Mouse (Mus musculus) retina, postnatal 7 days (tissue): Measurements from ENCODE around the gene Smg1.

Experiments used
- DNase-seq: peaks from one replicate; pipeline ENCODE4 v3.0.0-alpha.2; 2012; ENCODE audit warnings: low read depth, low spot score

Gene Smg1

DNA sequence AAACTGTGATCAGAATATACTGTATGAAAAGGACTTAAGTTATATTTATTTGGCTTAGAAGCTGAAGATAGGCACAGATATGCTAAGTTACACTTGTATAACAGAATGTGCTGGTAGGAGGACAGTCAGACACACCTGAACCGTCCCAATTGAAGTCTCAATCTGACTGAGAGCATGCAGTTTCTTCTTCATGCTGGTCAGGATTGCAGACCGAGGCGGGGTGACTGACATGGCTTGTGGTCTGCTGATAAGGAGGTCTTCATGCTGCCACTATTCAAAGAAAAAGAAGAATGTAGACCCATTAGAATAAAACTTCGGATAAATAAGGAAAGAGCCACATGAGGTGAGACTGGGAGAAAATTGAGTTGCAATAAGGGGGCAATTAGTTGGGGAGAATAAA is 100.3 kb downstream of the Smg1 start:
- DNase-seq = no peak

DNA sequence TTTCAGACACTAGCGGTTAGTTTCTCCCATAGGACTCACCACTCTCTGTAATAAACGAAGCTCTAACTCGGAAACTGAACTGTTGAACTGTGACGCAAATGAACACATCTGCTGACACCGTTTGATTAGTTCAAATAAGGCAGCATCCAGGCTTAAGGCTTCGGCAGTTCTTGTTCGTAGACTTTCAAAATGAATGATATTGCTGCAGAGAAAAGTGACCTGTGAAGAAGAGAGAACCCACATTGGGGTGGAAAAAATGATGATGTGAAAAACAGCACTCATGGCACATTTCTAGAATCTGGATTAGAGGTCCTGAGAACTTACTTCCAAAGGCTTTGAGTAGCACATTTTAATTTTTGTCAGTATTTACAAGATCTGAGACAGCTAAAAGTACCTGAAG is 102.2 kb downstream of the Smg1 start:
- no peak for DNase-seq

DNA sequence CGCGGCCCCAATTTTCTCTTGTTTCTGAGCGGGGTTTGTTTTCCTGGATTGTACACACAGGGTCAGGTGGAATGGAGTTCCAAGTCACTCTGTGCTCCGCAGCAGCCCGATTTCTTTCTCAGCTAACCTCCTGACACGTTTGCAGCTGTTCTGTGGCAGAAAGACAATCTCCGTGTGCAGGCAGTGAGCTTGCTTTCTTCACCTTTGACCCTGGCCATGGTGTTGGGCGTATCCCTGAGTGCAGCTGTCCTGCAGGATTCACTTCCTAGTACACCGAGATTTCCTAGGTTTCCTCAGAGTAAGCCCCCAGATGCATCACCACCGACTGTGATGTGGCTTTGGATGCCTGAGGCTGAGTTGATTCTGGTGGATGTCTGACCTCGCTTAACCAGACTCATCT is 108.3 kb downstream of the Smg1 start:
- no peak for DNase-seq

DNA sequence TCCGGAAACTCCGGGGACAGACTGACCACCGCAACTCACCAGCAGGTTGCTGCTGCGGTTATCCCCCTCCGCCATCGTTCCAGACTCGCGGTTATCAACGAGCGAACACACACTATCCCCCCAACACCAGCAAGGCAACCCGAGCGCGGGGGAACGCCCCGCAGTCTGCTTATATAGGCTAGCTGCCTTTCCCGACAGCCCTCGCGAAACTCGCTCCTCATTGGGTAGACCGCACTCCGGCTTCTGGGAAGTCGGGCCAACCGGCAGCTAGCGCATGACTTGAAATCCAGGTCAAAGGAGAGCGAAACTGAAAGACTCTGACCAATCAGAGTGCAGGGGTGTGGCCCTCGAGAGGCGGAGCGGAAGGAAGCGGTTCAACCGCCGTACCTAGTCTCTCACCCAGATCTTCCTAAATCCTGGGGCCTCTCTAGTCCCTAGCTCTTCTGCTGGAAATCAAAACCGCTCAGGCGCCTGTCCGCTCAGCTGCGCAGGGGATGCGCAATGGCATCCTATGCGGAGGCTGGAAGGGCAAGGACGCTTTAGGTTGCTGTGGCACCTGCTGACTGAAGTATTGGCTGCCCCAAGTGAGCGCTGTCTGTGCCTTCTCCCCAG is 113.9 kb downstream of the Smg1 start, which contains the start of gene Arl6ip1:
TSS of gene Arl6ip1 (minus strand) at position 233 of the 612 bp plus-strand sequence.
- DNase-seq = peak; percentile 95

DNA sequence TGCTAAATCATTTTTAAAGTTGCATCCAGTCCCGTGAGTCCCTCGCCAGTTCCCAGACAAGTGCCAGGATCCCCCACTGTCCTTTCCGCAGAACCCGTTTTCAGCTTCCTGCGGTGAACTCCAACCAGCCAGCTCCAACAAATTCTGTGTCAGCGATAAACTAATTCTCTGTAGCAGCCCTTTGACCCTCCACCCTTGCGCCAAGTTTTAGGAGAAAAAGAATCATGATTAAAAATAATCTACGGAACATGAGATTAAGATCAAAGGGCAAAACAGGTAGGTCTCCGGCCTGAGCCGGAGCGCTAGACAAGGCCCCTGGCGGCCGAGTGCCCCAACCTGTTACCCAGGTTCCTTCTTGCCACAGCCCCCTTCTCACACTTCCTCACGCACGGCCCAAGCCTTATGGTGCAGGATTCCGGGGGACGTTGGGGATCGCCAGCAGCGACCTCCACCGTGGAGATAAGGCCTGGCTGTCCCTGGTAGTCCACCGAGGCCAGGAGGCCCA is 114.5 kb downstream of the Smg1 start:
- DNase-seq = no peak

DNA sequence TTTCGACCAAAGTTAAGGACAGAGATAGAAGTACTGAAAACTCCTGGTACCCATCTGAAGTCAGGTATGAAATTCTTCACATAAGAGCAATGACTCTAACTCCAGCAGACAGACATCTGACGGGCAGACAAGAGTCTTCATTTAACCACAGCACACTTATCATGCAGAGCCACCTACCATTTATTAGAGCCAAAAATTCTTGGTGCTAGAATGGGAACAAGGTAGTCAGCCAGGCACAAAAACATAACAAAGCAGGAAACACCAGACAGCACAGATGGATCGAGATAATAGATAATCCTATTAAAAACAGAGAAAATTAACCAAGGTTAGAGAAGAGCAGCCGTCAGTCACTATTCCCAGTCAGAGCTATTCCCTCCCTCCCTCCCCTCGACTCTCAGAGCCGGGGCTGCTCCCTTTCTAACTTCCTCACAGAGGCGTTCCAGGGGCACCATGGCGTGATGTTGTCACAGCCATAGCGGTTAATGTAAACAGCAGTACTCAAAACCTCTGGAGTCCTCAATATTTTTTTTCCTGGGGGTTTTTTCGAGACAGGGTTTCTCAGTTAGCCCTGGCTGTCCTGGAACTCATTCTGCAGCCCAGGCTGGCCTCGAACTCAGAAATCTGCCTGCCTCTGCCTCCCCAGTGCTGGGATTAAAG is 117.1 kb downstream of the Smg1 start:
- DNase-seq = no peak

DNA sequence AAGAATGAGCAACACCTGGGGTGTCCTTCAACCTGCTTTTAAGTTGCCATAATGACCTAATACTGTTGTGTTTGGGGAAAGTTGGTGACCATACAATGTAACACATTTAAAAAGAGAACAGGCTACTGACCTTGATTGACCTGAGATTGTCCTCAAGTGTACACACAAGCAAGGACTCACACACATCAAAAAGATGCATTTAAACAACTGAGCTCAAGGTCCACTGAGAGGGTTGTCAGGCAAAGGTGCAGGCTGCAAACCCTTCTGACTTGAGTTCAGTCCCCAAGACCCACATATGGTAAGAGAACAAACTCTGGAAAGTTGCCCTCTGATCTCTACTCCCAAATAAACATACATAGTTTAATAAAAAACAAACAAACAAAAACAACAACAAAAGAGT is 117.7 kb downstream of the Smg1 start:
- DNase-seq = no peak

DNA sequence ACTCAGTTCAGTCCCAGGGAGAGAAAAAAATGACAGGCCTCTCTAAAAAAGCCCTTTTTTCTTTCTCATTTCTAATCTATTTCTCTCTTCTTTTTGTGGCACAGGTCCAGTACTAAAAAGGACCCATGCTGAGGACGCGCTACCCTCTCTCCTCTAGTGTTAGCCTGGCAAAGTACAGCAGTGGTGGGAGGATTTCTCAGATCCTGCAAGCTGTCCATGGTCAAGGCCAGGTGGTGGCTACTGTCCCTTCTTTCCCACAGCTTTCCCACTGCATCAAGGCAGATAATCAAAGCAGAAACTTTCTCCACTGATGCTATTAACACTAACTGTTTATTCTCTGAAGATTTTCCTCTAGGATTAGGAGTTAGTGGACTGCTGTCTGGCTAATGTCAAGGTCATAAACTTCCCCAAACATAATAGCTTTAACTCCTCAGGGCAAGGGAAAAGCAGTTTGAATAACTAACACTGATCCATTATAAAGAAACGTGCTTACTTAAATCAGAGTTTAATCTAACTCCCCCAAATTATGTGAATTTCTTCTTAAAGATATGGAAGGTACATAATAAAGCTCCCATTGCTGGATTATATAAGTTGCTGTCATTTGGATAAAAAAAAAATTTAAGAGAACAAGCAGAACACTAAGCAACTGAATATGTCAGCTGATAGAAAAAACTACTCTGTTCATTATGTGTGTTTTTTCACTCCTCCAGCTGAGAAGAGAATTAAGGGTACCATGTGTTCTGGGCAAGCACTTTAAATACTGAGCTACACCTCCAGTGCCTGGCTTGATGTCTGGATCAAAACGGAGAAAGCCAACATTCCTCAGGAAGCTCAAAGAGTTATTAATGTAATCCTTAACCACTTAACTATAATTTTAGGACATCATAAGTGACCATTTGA is 119.7 kb downstream of the Smg1 start:
- no peak for DNase-seq

DNA sequence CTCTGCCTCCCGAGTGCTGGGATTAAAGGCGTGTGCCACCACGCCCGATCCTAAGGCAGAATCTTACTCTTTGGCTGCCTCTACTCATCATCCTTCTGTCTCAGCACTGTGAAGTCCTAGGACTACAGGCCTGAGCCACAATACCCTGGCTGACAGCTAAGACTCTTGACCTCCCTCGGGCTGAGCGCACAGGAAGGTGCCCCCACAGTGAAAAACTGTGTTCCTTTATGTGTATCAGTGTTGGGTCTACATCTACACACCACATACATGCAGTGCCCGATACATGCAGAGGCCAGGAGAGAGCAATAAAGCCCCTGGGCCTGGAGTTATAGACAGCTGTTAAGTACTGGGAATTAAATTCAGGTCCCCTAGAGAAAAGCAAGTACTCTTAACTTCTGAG is 121.2 kb downstream of the Smg1 start:
- DNase-seq = no peak

DNA sequence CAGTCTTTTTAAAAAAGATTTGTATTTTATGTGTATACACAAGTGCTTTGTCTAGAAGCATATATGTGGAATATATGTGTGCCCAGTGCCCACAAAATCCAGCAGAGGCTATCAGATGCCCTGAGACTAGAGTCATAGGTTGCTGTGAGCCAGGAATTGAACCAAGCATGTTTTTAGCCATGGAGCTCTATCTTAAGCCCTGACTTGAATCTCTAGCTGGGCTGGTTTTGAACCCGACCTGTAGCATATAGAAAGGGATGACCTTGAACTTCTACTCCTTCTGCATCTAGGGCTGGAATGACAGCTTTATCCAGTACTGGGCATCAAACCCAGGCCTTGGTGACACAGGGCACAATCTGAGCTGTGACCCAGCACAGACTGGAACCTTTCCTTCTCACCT is 122.8 kb downstream of the Smg1 start:
- no peak for DNase-seq

DNA sequence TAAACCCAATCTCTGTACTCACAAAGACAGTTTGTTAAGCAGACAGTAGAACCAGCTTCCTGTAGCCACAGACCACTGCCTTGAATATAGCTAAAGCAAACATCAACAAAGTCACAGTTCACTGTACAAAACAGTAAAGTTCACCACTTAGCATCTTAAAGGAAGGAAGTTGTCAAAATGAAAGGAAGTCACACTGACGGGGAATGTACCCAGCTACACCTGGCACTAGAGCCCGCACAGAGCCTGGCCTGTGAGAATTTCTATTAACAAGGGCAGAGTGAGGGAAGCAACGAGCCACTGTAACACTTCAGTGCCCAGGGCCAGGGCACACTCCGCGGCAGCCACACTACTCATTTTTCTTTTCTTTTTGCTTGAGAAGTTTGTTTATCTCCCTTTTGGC is 123.5 kb downstream of the Smg1 start:
- DNase-seq = no peak

DNA sequence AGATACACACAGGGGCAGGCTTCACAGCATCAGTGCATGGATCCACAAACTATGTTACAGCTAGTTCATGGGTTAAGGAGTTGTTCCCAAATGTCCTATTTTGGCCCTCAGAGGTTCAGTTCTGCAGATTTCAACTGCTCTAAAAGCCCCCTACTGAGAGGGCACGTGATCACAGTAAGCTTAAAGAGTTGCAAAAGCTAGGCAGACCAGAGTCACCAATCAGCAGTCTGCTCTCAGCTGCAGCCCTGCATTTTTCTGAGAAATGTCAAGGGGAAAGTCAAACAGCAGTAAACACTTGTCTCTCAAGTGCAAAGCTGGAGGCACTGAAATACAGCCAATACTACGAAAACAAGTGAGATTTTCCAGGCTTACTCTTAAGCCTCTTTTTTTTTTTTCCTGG is 124.3 kb downstream of the Smg1 start:
- no peak for DNase-seq

DNA sequence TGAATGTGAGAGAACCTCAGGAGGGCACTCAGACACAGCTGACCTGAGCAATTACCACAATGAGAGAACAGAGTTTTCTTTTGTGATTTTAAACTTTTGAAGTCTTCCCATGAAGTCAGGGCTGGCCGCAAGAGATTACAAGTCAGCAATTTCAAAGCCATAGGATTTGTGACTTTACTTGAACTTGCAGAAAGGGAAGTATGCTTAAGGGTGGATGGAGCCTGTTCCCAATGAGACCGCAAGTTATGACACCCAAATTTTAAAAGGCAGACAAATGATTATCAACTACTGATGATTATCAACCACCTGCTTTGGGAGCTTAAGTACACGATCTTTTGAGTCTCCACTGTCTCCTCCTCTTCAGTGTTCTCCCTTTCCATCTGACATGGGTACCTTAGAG is 125.0 kb downstream of the Smg1 start:
- DNase-seq = no peak

DNA sequence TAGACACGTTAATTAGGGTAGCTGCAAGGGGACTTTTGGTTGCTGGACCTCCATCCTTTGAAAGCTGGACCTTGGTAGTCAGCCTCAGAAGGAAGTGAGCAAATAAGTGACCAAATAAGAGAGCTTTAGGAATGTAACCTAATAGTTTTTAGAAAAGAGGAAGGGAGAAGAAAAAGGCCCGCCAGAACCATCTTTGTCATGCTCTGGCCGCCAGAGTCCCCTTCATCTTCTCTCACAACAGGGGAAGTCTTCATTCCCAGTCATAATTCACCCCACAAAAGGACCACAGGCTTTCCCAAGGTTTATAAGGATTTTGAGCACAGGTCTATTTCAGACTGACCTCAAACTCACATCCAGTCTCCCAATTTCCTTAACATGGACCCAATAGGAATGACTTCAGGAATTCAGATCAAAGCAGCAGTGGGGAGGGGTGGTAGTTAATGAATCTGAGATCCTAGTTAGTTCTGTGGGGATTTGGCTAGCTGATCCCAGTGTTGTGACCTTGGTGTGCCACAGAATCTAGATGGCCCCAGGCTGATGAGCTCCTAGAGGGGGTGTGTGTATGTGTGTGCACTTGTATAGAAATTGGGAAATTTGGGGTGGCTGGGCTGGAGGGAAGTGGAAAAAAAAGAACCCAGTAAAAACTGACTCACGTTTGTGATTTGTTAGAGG is 125.8 kb downstream of the Smg1 start:
- DNase-seq = no peak

DNA sequence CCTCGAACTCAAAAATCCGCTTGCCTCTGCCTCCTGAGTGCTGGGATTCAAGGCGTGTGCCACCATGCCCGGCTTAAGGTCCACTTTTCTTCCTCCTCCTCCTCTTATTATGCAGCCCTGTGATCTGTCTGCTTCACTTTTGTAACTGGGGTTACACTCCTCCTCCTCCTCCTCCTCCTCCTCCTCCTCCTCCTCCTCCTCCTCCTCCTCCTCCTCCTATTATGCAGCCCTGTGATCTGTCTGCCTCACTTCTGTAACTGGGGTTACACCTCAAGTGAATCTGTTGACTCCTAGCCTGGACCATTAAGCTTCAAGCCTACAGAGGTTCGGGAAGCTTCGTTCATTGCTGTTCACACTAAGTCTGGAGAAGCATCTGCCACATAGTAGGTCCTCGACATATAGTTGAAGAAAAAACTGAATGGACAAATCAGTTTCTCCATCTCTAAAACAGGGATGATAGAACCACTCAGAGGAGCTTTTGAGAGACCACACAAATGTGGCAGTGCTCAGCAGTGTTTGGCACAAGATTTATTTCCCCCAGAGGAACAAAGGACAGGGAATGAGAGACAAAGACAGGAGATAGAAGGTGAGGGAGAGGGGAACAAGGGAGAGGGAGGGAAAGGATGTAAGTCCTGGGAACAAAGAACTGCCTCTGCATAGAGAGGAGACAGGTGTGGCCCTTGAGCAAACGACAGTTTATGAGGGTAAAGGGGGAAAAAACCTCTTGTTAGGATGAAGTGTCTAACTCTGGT is 126.5 kb downstream of the Smg1 start:
- DNase-seq = no peak

DNA sequence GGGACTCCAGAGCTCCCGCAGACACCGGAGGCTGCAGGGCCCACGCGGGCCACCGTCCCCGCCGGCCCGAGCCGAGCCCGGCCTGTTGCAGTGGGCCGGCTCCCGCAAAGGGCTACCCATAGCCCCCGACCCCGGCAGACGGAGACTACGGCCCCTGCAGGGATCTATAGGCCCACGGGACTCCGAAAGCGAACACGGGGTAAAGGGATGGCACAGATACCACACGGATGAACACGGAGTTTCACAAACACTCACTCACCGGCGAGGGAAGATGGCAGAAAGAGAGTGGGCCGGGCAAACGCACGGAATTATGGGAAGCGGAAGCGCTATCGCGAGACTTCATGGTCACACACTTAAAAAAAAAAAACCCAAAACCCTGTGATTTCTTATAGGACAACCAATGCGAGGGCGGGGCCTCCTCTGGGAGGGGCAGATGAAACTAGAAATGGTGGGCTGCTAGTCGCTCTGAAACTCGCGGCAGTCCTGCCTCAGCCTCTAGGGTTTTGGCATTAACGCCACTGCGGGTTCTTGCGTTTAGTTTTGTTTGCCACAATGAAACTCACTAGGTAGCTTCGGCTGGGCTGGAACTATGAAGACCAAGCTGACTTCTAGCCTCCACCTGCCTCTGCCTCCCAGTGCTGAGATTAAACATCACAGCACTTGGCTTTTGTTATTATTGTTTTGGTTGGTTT is 127.4 kb downstream of the Smg1 start, which contains the start of gene Rps15a:
TSS of gene Rps15a (minus strand) at position 312 of the 692 bp plus-strand sequence.
- DNase-seq = peak; percentile 92

DNA sequence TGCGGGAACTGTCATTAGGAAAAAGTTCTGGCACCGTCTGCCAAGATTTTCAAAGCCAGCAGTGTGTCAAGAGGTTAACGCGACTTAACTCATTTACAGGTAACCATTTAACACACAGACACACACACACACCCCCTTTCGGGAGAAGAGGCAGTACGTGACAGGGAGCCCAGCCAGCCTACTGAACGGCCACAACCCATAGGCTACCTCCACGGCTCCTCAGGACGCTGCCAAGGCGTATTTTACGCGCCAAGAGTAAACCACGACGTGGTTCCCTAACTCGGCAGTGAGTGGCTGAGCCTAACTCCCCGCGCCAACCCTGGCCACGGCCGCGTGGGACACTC is 128.0 kb downstream of the Smg1 start:
- no peak for DNase-seq

DNA sequence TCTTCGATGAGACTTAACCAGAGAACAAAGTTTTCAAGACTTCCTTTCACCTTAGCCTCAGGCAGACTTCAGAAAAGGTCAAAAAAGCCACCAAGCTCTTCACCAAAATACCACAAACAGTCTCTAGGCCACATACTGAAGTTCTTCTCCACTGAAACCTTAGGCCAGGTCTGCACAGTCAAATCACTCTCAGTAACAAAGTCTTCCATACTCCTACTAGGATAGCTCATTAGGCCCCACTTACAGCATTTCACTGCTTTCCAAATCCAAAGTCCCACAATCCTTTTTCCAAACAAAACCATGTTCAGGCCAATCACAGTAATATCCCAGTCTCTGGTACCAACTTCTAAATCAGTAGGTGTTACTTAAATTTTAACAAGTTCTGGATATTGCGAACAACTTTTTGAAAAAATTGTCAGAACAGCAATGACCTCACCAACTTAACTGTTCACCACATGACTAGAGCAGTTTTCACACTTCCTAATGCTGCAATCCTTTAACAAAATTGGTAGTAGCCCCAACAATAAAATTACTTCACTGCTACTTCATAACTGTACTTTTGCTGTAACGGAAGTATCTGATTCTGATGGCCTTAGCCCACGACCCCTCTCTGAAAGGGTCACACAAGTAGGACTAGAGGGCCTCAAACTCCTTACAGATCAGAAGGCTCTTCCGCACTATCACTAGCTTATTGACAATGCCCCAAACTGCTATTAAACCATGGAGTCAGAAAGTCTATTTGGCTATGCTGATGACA is 129.8 kb downstream of the Smg1 start:
- DNase-seq = no peak

DNA sequence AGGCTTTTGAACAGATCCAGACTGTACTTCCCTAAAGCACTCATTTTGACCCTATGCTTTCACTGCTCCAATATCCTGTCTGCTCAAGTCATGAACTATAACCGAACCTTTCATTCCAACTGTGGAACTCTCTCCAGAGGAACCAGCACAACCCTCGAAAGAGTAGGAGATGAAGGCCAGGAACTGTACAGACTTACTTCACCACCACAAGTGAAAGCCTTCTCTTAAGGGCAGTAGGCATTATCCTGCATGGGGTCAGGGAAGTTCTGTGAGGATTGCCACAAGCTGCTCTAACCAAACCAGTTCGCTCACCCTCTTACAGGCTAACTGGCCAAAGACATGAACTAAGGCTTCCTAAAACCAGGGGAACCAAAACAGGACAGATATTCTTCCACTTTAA is 132.3 kb downstream of the Smg1 start:
- DNase-seq = no peak

DNA sequence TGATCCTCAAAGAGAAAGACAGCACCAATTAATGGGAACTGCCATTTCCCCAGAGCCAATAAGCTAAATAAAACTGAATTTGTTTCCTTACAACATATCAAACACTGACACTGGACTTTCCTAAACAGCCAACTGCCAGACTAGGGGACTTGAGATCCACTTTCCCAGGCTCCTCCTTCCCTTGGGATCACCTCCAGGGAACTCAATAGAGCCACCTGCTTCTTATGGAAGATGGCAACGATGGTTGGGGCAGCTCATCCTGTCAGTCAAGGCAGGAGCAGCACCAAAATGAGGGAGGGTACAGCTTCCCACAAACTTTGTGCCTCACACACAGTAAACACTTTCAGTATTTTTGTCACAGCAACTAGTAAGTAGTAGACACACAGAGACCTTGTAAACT is 135.8 kb downstream of the Smg1 start:
- DNase-seq = no peak
